Mouse (Mus musculus) erythroblast, embryonic 14.5 days (primary cell): ENCODE measurements around the gene Kctd11. TPM values are rescaled to one million over a fixed set of nuclear protein-coding genes. Genes with fewer than 3 reads are reported as not detected.

Experiments used
- H3K27me3 ChIP-seq: 2 replicates; pipeline ENCODE4 v1.6.1; 2012; ENCODE audit warnings: inconsistent platforms; ENCODE audit not compliant: control insufficient read depth
- H3K36me3 ChIP-seq: 2 replicates; pipeline ENCODE4 v1.6.1; 2012; ENCODE audit warnings: mild to moderate bottlenecking, inconsistent platforms; ENCODE audit not compliant: control insufficient read depth
- H3K4me1 ChIP-seq: 2 replicates; pipeline ENCODE4 v1.6.1; 2012; ENCODE audit warnings: inconsistent platforms; ENCODE audit not compliant: control insufficient read depth
- H3K4me3 ChIP-seq: replicated peaks from 2 replicates; pipeline ENCODE3; 2012; ENCODE audit warnings: moderate library complexity, mild to moderate bottlenecking, inconsistent platforms
- H3K9me3 ChIP-seq: 2 replicates; pipeline ENCODE4 v1.6.1; 2012; ENCODE audit warnings: low read length, inconsistent platforms, mixed read lengths; ENCODE audit not compliant: control insufficient read depth
- GATA1 ChIP-seq: IDR thresholded peaks from 2 replicates; pipeline ENCODE4 v1.6.1; 2012; ENCODE audit warnings: low read length, inconsistent platforms, mixed read lengths
- TAL1 ChIP-seq: IDR thresholded peaks from 3 replicates; pipeline ENCODE4 v1.6.1; 2012; ENCODE audit warnings: low read length, inconsistent platforms, mixed read lengths
- polyA plus RNA-seq: library from polyadenylated mRNA; stranded (reverse); fragments of >175 nt; gene quantifications from 2 replicates; pipeline ENCODE4 v1.2.3, GENCODE M21; 2012

Kctd11 gene
- polyA plus RNA-seq, 1 experiment = 0.02 TPM

GRCm38 (mm10) chr11:69846198-69846680, 35.0 kb downstream of the Kctd11 start, which contains the start of gene Plscr3:
Gene Plscr3, plus strand, starts transcription at chr11:69846376.
- Histone ChIP-seq H3K4me3 (peak within 1 kb of the TSS; percentile 83), H3K9me3 (no peaks in the 10 kb centered on the region), H3K36me3 (peaks cover 40% of the 10 kb centered on the region), H3K27me3 (no peaks in the 10 kb centered on the region), H3K4me1 (peaks cover 77% of the 10 kb centered on the region)
- TF ChIP-seq TAL1 (no peak), GATA1 (no peak)

- H3K27me3 ChIP-seq = peaks cover 43% of the 10 kb centered on the region
- H3K4me1 ChIP-seq = peaks cover 67% of the 10 kb centered on the region
- H3K4me3 ChIP-seq = peak overlapping the region; percentile 89
- H3K36me3 ChIP-seq = peaks cover 9% of the 10 kb centered on the region
- TF ChIP-seq GATA1 (no peak), TAL1 (no peak)
- H3K9me3 ChIP-seq = peaks cover 2% of the 10 kb centered on the region; the same call in 1 of the 2 replicates
Observed at GRCm38 (mm10) chr11:69838714-69839104, 42.5 kb downstream of the Kctd11 start.

- TF ChIP-seq TAL1 (no peak), GATA1 (no peak)
- Histone ChIP-seq H3K4me3 (peak within 1 kb of the TSS; percentile 89), H3K9me3 (peaks cover 2% of the 10 kb centered on the region; the same call in 1 of the 2 replicates), H3K4me1 (peaks cover 69% of the 10 kb centered on the region), H3K27me3 (peaks cover 48% of the 10 kb centered on the region), H3K36me3 (peaks cover 9% of the 10 kb centered on the region)
Observed at GRCm38 (mm10) chr11:69837952-69838713, 43.1 kb downstream of the Kctd11 start, which contains the start of gene Tmem256. Gene Tmem256, plus strand, starts transcription at chr11:69838514.

- Histone ChIP-seq H3K27me3 (peaks cover 54% of the 10 kb centered on the region), H3K4me3 (peak within 1 kb of the TSS; percentile 89), H3K9me3 (peaks cover 2% of the 10 kb centered on the region; the same call in 1 of the 2 replicates), H3K36me3 (peaks cover 9% of the 10 kb centered on the region), H3K4me1 (peaks cover 64% of the 10 kb centered on the region)
- TF ChIP-seq GATA1 = no peak
- TF ChIP-seq TAL1 = no peak
Observed at GRCm38 (mm10) chr11:69837604-69837951, 43.6 kb downstream of the Kctd11 start, which contains the start of gene Nlgn2. Gene Nlgn2, minus strand, starts transcription at chr11:69837784.

- TF ChIP-seq GATA1 = no peak
- TF ChIP-seq TAL1 = no peak
- Histone ChIP-seq H3K27me3 (peaks cover 60% of the 10 kb centered on the region), H3K4me3 (peak overlapping the region; percentile 89), H3K9me3 (peaks cover 2% of the 10 kb centered on the region; the same call in 1 of the 2 replicates), H3K36me3 (peaks cover 9% of the 10 kb centered on the region), H3K4me1 (peaks cover 67% of the 10 kb centered on the region)
Observed at GRCm38 (mm10) chr11:69836703-69837576, 44.3 kb downstream of the Kctd11 start.

GRCm38 (mm10) chr11:69835966-69836335, 45.3 kb downstream of the Kctd11 start:
- Histone ChIP-seq H3K27me3 (peaks cover 64% of the 10 kb centered on the region), H3K4me3 (no peak overlapping the region), H3K36me3 (peaks cover 9% of the 10 kb centered on the region), H3K9me3 (peaks cover 2% of the 10 kb centered on the region; the same call in 1 of the 2 replicates), H3K4me1 (peaks cover 76% of the 10 kb centered on the region)
- no peak for TF ChIP-seq GATA1
- TF ChIP-seq TAL1 = no peak

GRCm38 (mm10) chr11:69835326-69835965, 45.8 kb downstream of the Kctd11 start:
- Histone ChIP-seq H3K27me3 (peaks cover 64% of the 10 kb centered on the region), H3K4me1 (peaks cover 77% of the 10 kb centered on the region), H3K36me3 (peaks cover 6% of the 10 kb centered on the region), H3K4me3 (no peak overlapping the region), H3K9me3 (peaks cover 2% of the 10 kb centered on the region; the same call in 1 of the 2 replicates)
- TF ChIP-seq TAL1 (no peak), GATA1 (no peak)

- TF ChIP-seq TAL1 = no peak
- no peak for TF ChIP-seq GATA1
- Histone ChIP-seq H3K36me3 (no peaks in the 10 kb centered on the region), H3K9me3 (peaks cover 2% of the 10 kb centered on the region; the same call in 1 of the 2 replicates), H3K27me3 (peaks cover 64% of the 10 kb centered on the region), H3K4me3 (peak overlapping the region; percentile 52), H3K4me1 (peaks cover 67% of the 10 kb centered on the region)
Observed at GRCm38 (mm10) chr11:69834001-69834549, 47.1 kb downstream of the Kctd11 start.
